Mouse (Mus musculus) CD4-positive, CD25-positive, alpha-beta regulatory T cell (primary cell): ENCODE data around the gene Nog. TPM values are rescaled to one million over a fixed set of nuclear protein-coding genes. Genes with fewer than 3 reads are reported as not detected.

Experiments used
- polyA plus RNA-seq: library from polyadenylated mRNA; unstranded; fragments of 100-300 nt; shearing (Covaris generic); gene quantifications from one replicate; pipeline ENCODE4 v1.2.1, GENCODE M21; 2017

Nog gene
- polyA plus RNA-seq, result not detected

GRCm38 (mm10) chr11:89302056-89302815 is at the start of gene Nog:
Gene Nog (minus strand): TSS chr11:89302332.

Other genes starting within 250 kb of the Nog start
- gene Dgke, start 235.5 kb downstream of the Nog start, polyA plus RNA-seq, result 10.9 TPM
- not detected for gene Gm525, start 228.5 kb downstream of the Nog start, polyA plus RNA-seq